ENCODE assay signal across 1 mouse cellular context in genomic region chr1:185363526-185364182, GRCm38 (mm10).
TF ChIP-seq lines count a peak whose summit lies in the region.

No protein-coding gene starts in this region.

TF ChIP-seq in CH12.LX, 34 proteins besides CTCF, POLR2A, EP300 and RAD21:
- TF ChIP-seq BHLHE40 (IDR thresholded peaks at IDR 0.05; ENCODE audit: low read depth, low read length) (peak; percentile 8; the same call in 1 of the 2 replicates), RCOR1 (conservative IDR thresholded peaks at IDR 0.05; ENCODE audit: low read depth, low read length) (no peak), USF1 (IDR thresholded peaks at IDR 0.05; ENCODE audit: low read depth, low read length) (no peak), JUND (conservative IDR thresholded peaks at IDR 0.05; ENCODE audit: low read depth, low read length) (0 out of 2 replicates have a peak, but pooled peaks have one; percentile 26), ETS1 (conservative IDR thresholded peaks at IDR 0.05; ENCODE audit: low read depth, low read length) (peak; percentile 38; the same call in 1 of the 2 replicates), MYC (IDR thresholded peaks at IDR 0.05; ENCODE audit: low read depth, low read length) (peak; percentile 91), ZMIZ1 (IDR thresholded peaks at IDR 0.05; ENCODE audit: low read depth, low read length) (no peak), POLR2AphosphoS2 (IDR thresholded peaks at IDR 0.05; ENCODE audit: low read depth, low read length) (no peak), KAT2A (IDR thresholded peaks at IDR 0.05; ENCODE audit: insufficient replicate concordance, low read length) (0 out of 2 replicates have a peak, but pooled peaks have one; percentile 17), E2F4 (IDR thresholded peaks at IDR 0.05; ENCODE audit: insufficient replicate concordance, low read depth, low read length) (no peak), CHD1 (IDR thresholded peaks at IDR 0.05; ENCODE audit: low read depth, low read length) (peak; percentile 66; the same call in 1 of the 2 replicates), MAX (IDR thresholded peaks at IDR 0.05; ENCODE audit: low read length) (peak; percentile 59; the same call in 1 of the 2 replicates), TBP (conservative IDR thresholded peaks at IDR 0.05; ENCODE audit: low read depth, low read length) (peak; percentile 51; the same call in 1 of the 2 replicates), UBTF (IDR thresholded peaks at IDR 0.05; ENCODE audit: low read depth, low read length) (no peak), SIN3A (IDR thresholded peaks at IDR 0.05; ENCODE audit: low read length) (peak; percentile 68; the same call in 1 of the 2 replicates)
